Mouse (Mus musculus) liver, adult 2 months (tissue): Measurements from ENCODE around the gene Sertad2.

Experiments used
- CTCF ChIP-seq: fragments of 200-500 bp; IDR thresholded peaks from 2 replicates; pipeline ENCODE4 v1.5.1; 2011; ENCODE audit warnings: low read depth, low read length, control low read depth
- POLR2A ChIP-seq: fragments of 200-500 bp; IDR thresholded peaks from 2 replicates; pipeline ENCODE4 v1.6.1; 2011; ENCODE audit warnings: low read length, control low read depth; ENCODE audit not compliant: insufficient read depth; ENCODE audit errors: extremely low read depth

DNA sequence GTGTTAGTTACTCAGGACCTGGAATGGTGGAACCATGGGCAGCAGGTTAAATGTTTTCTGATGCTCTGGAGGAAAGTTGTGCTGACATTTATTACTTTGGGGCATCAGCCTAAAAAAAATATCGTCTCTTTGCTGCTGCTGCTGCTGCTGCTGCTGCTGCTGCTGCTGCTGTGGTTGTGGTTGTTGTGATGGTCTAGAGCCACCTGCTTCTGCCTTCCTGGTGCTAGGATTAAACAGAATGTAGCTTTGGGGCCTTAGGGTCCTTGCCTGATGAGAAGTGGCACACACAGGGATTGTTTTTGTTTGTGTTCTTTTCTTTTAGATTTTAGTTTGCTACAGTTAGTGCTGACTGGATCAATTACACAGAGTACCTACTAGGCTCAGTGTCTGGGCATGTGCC, 101.1 kb downstream of the Sertad2 start:
- TF ChIP-seq POLR2A (no peak), CTCF (no peak)
